Mouse (Mus musculus): ENCODE data around the gene 9530053A07Rik. TPM values are rescaled to one million over a fixed set of nuclear protein-coding genes. Genes with fewer than 3 reads are reported as not detected.
"Not testable (repeated sequence)": the region's sequence is repeated elsewhere in the genome, so short reads cannot be mapped to it uniquely, and the experiment has no call there.

Gene 9530053A07Rik
- total and polyA plus RNA-seq, 3 experiments, result not detected

DNA sequence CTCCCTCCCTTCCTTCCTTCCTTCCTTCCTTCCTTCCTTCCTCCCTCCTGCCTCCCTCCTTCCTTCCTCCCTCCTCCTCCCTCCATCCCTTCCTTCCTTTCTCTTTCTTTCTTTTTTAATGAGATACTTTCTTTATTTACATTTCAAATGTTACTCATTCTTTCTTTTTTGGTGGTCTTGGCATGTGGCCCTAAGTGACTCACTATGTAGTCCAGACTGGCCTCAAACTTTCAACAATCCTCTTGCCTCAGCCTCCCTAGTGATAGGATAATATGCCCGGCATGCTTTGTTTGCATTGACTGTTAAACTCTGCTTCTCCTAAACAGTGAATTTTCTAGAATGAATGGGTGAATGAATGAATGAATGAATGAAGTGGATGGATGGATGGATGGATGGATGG, 20.6 kb downstream of the 9530053A07Rik start:
- Histone ChIP-seq H3K36me3 (ENCODE audit: control insufficient read depth in 1 of 2, insufficient read depth in 2 of 2, low read length in 2 of 2) (no peaks in the 10 kb centered on the region), H3K4me1 (ENCODE audit: control insufficient read depth in 1 of 2, insufficient read depth in 2 of 2, low read length in 2 of 2) (peaks cover 0 to 10% of the 10 kb centered on the region in 2 experiments; a peak in 2 of 4 replicates), H3K9me3 (replicated peaks; ENCODE audit: insufficient read depth, low read length) (no peaks in the 10 kb centered on the region), H3K4me3 (ENCODE audit: control insufficient read depth in 1 of 2, insufficient read depth in 1 of 2, low read depth in 2 of 2, low read length in 2 of 2) (no peak overlapping the region), H3K9ac (ENCODE audit: control insufficient read depth, low read depth, low read length, poor library complexity, severe bottlenecking) (no peak overlapping the region), H3K79me2 (ENCODE audit: control insufficient read depth, insufficient read depth, low read length, poor library complexity) (no peaks in the 10 kb centered on the region), H3K27me3 (ENCODE audit: control insufficient read depth in 1 of 2, insufficient read depth in 2 of 2, low read length in 2 of 2) (no peaks in the 10 kb centered on the region; a peak in 1 of 4 replicates), H3K27ac (ENCODE audit: control insufficient read depth, low read depth, low read length) (no peak overlapping the region)
- no peak for TF ChIP-seq POLR2AphosphoS2 (IDR thresholded peaks at IDR 0.05; ENCODE audit: low read length)
- no peak for TF ChIP-seq MXI1 (IDR thresholded peaks at IDR 0.05; ENCODE audit: low read depth, low read length)
- TF ChIP-seq TBP (IDR thresholded peaks at IDR 0.05; ENCODE audit: low read depth, low read length), result no peak
- no peak for TF ChIP-seq CHD2 (IDR thresholded peaks at IDR 0.05; ENCODE audit: low read length)
- TF ChIP-seq MAX (IDR thresholded peaks at IDR 0.05; ENCODE audit: low read length), result no peak
- TF ChIP-seq CTCF (IDR thresholded peaks at IDR 0.05 in 2 of 3, conservative IDR thresholded peaks at IDR 0.05 in 1 of 3; ENCODE audit: control insufficient read depth in 1 of 3, insufficient read depth in 1 of 3, low read depth in 2 of 3, low read length in 3 of 3, poor library complexity in 1 of 3, severe bottlenecking in 1 of 3), result no peak
- TF ChIP-seq MAFK (IDR thresholded peaks at IDR 0.05; ENCODE audit: borderline replicate concordance, low read depth, low read length), result no peak
- no peak for TF ChIP-seq USF2 (IDR thresholded peaks at IDR 0.05; ENCODE audit: borderline replicate concordance in 1 of 2, insufficient read depth in 1 of 2, low read depth in 1 of 2, low read length in 2 of 2)
- no peak for TF ChIP-seq POLR2A (IDR thresholded peaks at IDR 0.05; ENCODE audit: control insufficient read depth in 1 of 2, insufficient read depth in 1 of 2, low read depth in 1 of 2, low read length in 2 of 2, poor library complexity in 1 of 2)
- TF ChIP-seq POLR2AphosphoS5 (IDR thresholded peaks at IDR 0.05; ENCODE audit: borderline replicate concordance, low read depth, low read length), result no peak
- no peak for TF ChIP-seq NRF1 (IDR thresholded peaks at IDR 0.05; ENCODE audit: insufficient read depth, low read depth, low read length, poor library complexity, severe bottlenecking)
- TF ChIP-seq GABPA (IDR thresholded peaks at IDR 0.05; ENCODE audit: low read depth, low read length), result no peak
- no peak for TF ChIP-seq NELFE (IDR thresholded peaks at IDR 0.05; ENCODE audit: low read depth, low read length)
- no peak for TF ChIP-seq EP300 (IDR thresholded peaks at IDR 0.05; ENCODE audit: low read depth in 1 of 2, low read length in 2 of 2)
- TF ChIP-seq MYC (IDR thresholded peaks at IDR 0.05; ENCODE audit: low read depth, low read length), result no peak
- TF ChIP-seq BHLHE40 (IDR thresholded peaks at IDR 0.05; ENCODE audit: borderline replicate concordance, low read depth, low read length), result no peak
- TF ChIP-seq TAL1 (IDR thresholded peaks at IDR 0.05; ENCODE audit: low read length), result no peak
- no peak for TF ChIP-seq E2F4 (IDR thresholded peaks at IDR 0.05; ENCODE audit: borderline replicate concordance, low read depth, low read length)
- TF ChIP-seq ZKSCAN1 (IDR thresholded peaks at IDR 0.05; ENCODE audit: low read depth, low read length), result no peak
- no peak for TF ChIP-seq SIN3A (IDR thresholded peaks at IDR 0.05; ENCODE audit: low read length)
- no peak for DNase-seq (ENCODE audit: low read depth, low spot score)

DNA sequence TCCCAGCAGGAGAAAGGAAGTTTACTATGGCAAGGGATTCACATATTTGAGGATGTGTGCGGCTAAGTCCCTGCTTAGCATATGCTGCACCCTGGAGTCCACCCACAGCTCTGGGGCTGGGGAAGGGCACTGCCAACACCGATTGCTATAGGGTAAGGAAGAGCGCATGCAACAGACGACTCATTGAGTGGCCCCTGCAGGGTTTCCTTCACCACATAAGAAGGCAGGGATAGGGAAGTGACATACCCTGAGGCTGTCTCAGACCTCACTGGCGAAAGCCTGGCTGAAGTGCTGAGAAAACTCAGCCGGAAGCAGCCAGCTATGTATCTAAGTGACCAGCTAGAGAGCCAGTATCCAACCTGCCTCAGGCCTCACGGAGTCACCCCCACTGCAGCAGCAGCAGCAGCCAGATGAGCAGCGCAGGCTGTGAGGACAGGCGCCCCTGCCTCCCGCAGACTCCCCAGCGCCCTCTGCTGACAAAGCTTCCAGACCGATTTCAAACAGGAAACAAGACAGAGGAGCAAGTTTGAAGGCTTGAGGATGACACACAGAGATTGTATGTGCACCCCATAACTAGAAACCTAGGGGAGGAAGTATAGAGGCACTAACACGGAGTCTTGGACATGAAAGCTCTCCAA, 22.4 kb downstream of the 9530053A07Rik start:
- H3K79me2 ChIP-seq (ENCODE audit: control insufficient read depth, insufficient read depth, low read length, poor library complexity), result no peaks in the 10 kb centered on the region
- H3K4me3 ChIP-seq (ENCODE audit: control insufficient read depth in 1 of 2, insufficient read depth in 1 of 2, low read depth in 2 of 2, low read length in 2 of 2), result no peak overlapping the region
- no peaks in the 10 kb centered on the region for H3K9me3 ChIP-seq (replicated peaks; ENCODE audit: insufficient read depth, low read length)
- no peak overlapping the region for H3K9ac ChIP-seq (ENCODE audit: control insufficient read depth, low read depth, low read length, poor library complexity, severe bottlenecking)
- DNase-seq (ENCODE audit: low read depth, low spot score), result peak; percentile 49
- H3K27ac ChIP-seq (ENCODE audit: control insufficient read depth, low read depth, low read length), result no peak overlapping the region
- H3K36me3 ChIP-seq (ENCODE audit: control insufficient read depth in 1 of 2, insufficient read depth in 2 of 2, low read length in 2 of 2), result no peaks in the 10 kb centered on the region
- peaks cover 0 to 10% of the 10 kb centered on the region in 2 experiments; a peak in 2 of 4 replicates for H3K4me1 ChIP-seq (ENCODE audit: control insufficient read depth in 1 of 2, insufficient read depth in 2 of 2, low read length in 2 of 2)
- no peaks in the 10 kb centered on the region for H3K27me3 ChIP-seq (ENCODE audit: control insufficient read depth in 1 of 2, insufficient read depth in 2 of 2, low read length in 2 of 2)
- TF ChIP-seq CTCF (IDR thresholded peaks at IDR 0.05 in 2 of 3, conservative IDR thresholded peaks at IDR 0.05 in 1 of 3; ENCODE audit: control insufficient read depth in 1 of 3, insufficient read depth in 1 of 3, low read depth in 2 of 3, low read length in 3 of 3, poor library complexity in 1 of 3, severe bottlenecking in 1 of 3) (peak; percentile 64 to 76 (median 70)), SMC3 (IDR thresholded peaks at IDR 0.05; ENCODE audit: low read depth, low read length) (peak; percentile 68), POLR2AphosphoS2 (IDR thresholded peaks at IDR 0.05; ENCODE audit: low read length) (no peak), ZMIZ1 (IDR thresholded peaks at IDR 0.05; ENCODE audit: low read depth, low read length) (no peak), CHD1 (IDR thresholded peaks at IDR 0.05; ENCODE audit: low read depth, low read length) (no peak), RAD21 (IDR thresholded peaks at IDR 0.05; ENCODE audit: low read depth, low read length) (peak; percentile 30)

DNA sequence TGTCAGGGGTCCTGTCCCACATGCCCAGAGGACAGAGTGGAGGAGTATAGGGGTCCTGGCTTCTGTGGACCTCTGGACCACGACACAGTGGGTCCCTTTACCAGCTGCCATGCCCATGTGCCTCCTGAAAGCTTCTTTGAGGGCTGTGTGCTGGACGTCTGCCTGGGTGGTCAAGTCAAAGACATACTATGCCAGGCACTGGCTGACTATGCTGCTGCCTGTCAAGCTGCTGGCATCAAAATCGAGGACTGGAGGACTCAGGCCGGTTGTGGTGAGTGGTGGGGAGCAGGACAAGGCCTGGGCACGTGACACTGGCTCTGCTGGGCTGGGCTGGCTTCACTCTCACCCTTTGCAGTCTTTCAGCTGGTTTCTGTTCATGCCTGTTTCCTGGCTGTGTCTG, 24.3 kb downstream of the 9530053A07Rik start:
- H3K27ac ChIP-seq (ENCODE audit: control insufficient read depth, low read depth, low read length); H3K36me3 ChIP-seq (ENCODE audit: control insufficient read depth in 1 of 2, insufficient read depth in 2 of 2, low read length in 2 of 2); H3K9ac ChIP-seq (ENCODE audit: control insufficient read depth, low read depth, low read length, poor library complexity, severe bottlenecking); DNase-seq (ENCODE audit: low read depth, low spot score); H3K9me3 ChIP-seq (replicated peaks; ENCODE audit: insufficient read depth, low read length); H3K4me3 ChIP-seq (ENCODE audit: control insufficient read depth in 1 of 2, insufficient read depth in 1 of 2, low read depth in 2 of 2, low read length in 2 of 2); H3K27me3 ChIP-seq (ENCODE audit: control insufficient read depth in 1 of 2, insufficient read depth in 2 of 2, low read length in 2 of 2); H3K79me2 ChIP-seq (ENCODE audit: control insufficient read depth, insufficient read depth, low read length, poor library complexity); H3K4me1 ChIP-seq (ENCODE audit: control insufficient read depth in 1 of 2, insufficient read depth in 2 of 2, low read length in 2 of 2): not testable (repeated sequence)

Data from MEL (cell line).